Mouse (Mus musculus) small intestine, adult 2 months (tissue): ENCODE results near the gene 0610012G03Rik. TPM values are rescaled to one million over a fixed set of nuclear protein-coding genes. Genes with fewer than 3 reads are reported as not detected.

ENCODE experiments used
- H3K27ac ChIP-seq: fragments of 200-500 bp; 2 replicates; pipeline ENCODE4 v1.5.1; 2012; ENCODE audit warnings: low read depth, low read length, control low read depth, inconsistent platforms; ENCODE audit not compliant: insufficient read depth
- H3K27me3 ChIP-seq: fragments of 200-500 bp; 2 replicates; pipeline ENCODE4 v1.6.1; 2012; ENCODE audit warnings: mild to moderate bottlenecking, moderate library complexity, low read length, inconsistent platforms; ENCODE audit not compliant: control insufficient read depth, insufficient read depth
- H3K36me3 ChIP-seq: fragments of 200-500 bp; 2 replicates; pipeline ENCODE4 v1.6.1; 2012; ENCODE audit warnings: mild to moderate bottlenecking, low read length, control low read depth, inconsistent platforms; ENCODE audit not compliant: control insufficient read depth, insufficient read depth
- H3K4me1 ChIP-seq: fragments of 200-500 bp; 2 replicates; pipeline ENCODE4 v1.6.1; 2012; ENCODE audit warnings: low read length, inconsistent platforms, mixed read lengths; ENCODE audit not compliant: control insufficient read depth, insufficient read depth, insufficient read length
- H3K4me3 ChIP-seq: fragments of 200-500 bp; 2 replicates; pipeline ENCODE4 v1.5.1; 2012; ENCODE audit warnings: low read depth, mild to moderate bottlenecking, control low read depth, inconsistent platforms, low read length, moderate library complexity
- CTCF ChIP-seq: fragments of 200-500 bp; IDR thresholded peaks from 2 replicates; pipeline ENCODE4 v1.5.1; 2012; ENCODE audit warnings: low read depth, mild to moderate bottlenecking, control low read depth, inconsistent platforms, low read length, moderate library complexity, mixed read lengths; ENCODE audit not compliant: insufficient replicate concordance, insufficient read length; ENCODE audit errors: extremely low read depth
- POLR2A ChIP-seq: fragments of 200-500 bp; IDR thresholded peaks from 2 replicates; pipeline ENCODE4 v1.6.1; 2012; ENCODE audit warnings: low read depth, mild to moderate bottlenecking, control low read depth, inconsistent platforms, low read length, moderate library complexity
- WGBS: fragments of 180-500 bp; shearing (Covaris S2); methylation state at CpG from one replicate; pipeline ENCODE4 v1.1.7; 2018; 5-methylcytosine and 5-hydroxymethylcytosine counted together
- polyA plus RNA-seq: library from polyadenylated mRNA; depleted of rRNA; stranded (reverse); fragments of >200 nt; gene quantifications from 2 replicates; pipeline ENCODE4 v1.2.3, GENCODE M21; 2012; rRNA removed

The 0610012G03Rik gene
- 117 and 179 TPM in 2 replicates for polyA plus RNA-seq

GRCm38 (mm10) chr16:31948345-31948774 lies at the start of gene 0610012G03Rik, which contains the start of gene Ncbp2:
Gene 0610012G03Rik (minus strand): TSS chr16:31948494.
Gene Ncbp2 (plus strand): TSS chr16:31948513.
- peaks cover 1% of the 10 kb centered on the region; the same call in 1 of the 2 replicates for H3K36me3 ChIP-seq
- TF ChIP-seq POLR2A, result peak; percentile 76
- no peak for TF ChIP-seq CTCF

GRCm38 (mm10) chr16:31996371-31996770 lies 48.1 kb upstream of the 0610012G03Rik start:
- no peak overlapping the region for H3K4me3 ChIP-seq
- TF ChIP-seq CTCF (no peak), POLR2A (no peak)
- 86% methylated on average over 5 of the region's 5 CpGs for WGBS
- H3K4me1 ChIP-seq, result no peaks in the 10 kb centered on the region; the same call in 1 of the 2 replicates
- H3K27ac ChIP-seq, result no peak overlapping the region
- H3K36me3 ChIP-seq, result peaks cover 8% of the 10 kb centered on the region; the same call in 1 of the 2 replicates
- H3K27me3 ChIP-seq, result no peaks in the 10 kb centered on the region

More at GRCm38 (mm10) chr16:31948345-31948774, at the start of gene 0610012G03Rik, which contains the start of gene Ncbp2:
- Histone ChIP-seq H3K4me1 (peaks cover 6% of the 10 kb centered on the region), H3K4me3 (peak within 1 kb of the TSS; percentile 78), H3K27ac (peak within 1 kb of the TSS; percentile 78), H3K27me3 (no peaks in the 10 kb centered on the region)
- WGBS, result under 1% methylated on average over 54 of the region's 55 CpGs

GRCm38 (mm10) chr16:31993946-31994345 lies 45.7 kb upstream of the 0610012G03Rik start:
- Histone ChIP-seq H3K36me3 (peaks cover 19% of the 10 kb centered on the region), H3K4me3 (no peak overlapping the region), H3K4me1 (no peaks in the 10 kb centered on the region; the same call in 1 of the 2 replicates), H3K27ac (no peak overlapping the region), H3K27me3 (no peaks in the 10 kb centered on the region)
- no peak for TF ChIP-seq CTCF
- no peak for TF ChIP-seq POLR2A

- 92% methylated on average over 4 of the region's 4 CpGs for WGBS
- TF ChIP-seq POLR2A (no peak), CTCF (no peak)
- H3K27ac ChIP-seq, result no peak overlapping the region
Measured at GRCm38 (mm10) chr16:31993195-31993594, 44.9 kb upstream of the 0610012G03Rik start.

GRCm38 (mm10) chr16:31992039-31992438 lies 43.7 kb upstream of the 0610012G03Rik start:
- H3K27me3 ChIP-seq, result no peaks in the 10 kb centered on the region
- 71% methylated on average over 1 of the region's 1 CpGs for WGBS
- no peak for TF ChIP-seq POLR2A
- peak; percentile 21; the same call in 1 of the 2 replicates for TF ChIP-seq CTCF
- no peaks in the 10 kb centered on the region for H3K4me1 ChIP-seq
- peaks cover 28% of the 10 kb centered on the region for H3K36me3 ChIP-seq
- no peak overlapping the region for H3K4me3 ChIP-seq
- no peak overlapping the region for H3K27ac ChIP-seq

More at GRCm38 (mm10) chr16:31993195-31993594, 44.9 kb upstream of the 0610012G03Rik start:
- no peak overlapping the region for H3K4me3 ChIP-seq
- H3K4me1 ChIP-seq, result no peaks in the 10 kb centered on the region
- no peaks in the 10 kb centered on the region for H3K27me3 ChIP-seq
- peaks cover 25% of the 10 kb centered on the region for H3K36me3 ChIP-seq

- Histone ChIP-seq H3K27me3 (no peaks in the 10 kb centered on the region), H3K4me3 (no peak overlapping the region), H3K27ac (no peak overlapping the region), H3K36me3 (peaks cover 34% of the 10 kb centered on the region), H3K4me1 (no peaks in the 10 kb centered on the region)
- WGBS, result 93% methylated on average over 5 of the region's 5 CpGs
- TF ChIP-seq CTCF (no peak), POLR2A (no peak)
Measured at GRCm38 (mm10) chr16:31980946-31981345, 32.7 kb upstream of the 0610012G03Rik start.

- H3K27me3 ChIP-seq, result no peaks in the 10 kb centered on the region
- peaks cover 38% of the 10 kb centered on the region for H3K36me3 ChIP-seq
- 92% methylated on average over 3 of the region's 3 CpGs for WGBS
- no peaks in the 10 kb centered on the region for H3K4me1 ChIP-seq
- H3K27ac ChIP-seq, result no peak overlapping the region
- H3K4me3 ChIP-seq, result no peak overlapping the region
- TF ChIP-seq CTCF, result no peak
- no peak for TF ChIP-seq POLR2A
Measured at GRCm38 (mm10) chr16:31979501-31979900, 31.2 kb upstream of the 0610012G03Rik start.
